Mouse (Mus musculus) lung, adult 2 months (tissue): Measurements from ENCODE around the gene Spib.
A peak's percentile ranks its signal among the peaks of the same experiment; 100 is the strongest.

Experiments
- CTCF ChIP-seq: fragments of 200-500 bp; IDR thresholded peaks from 2 replicates; pipeline ENCODE4 v1.5.1; 2011; ENCODE audit warnings: mild to moderate bottlenecking, low read length, control low read depth; ENCODE audit not compliant: insufficient read depth
- POLR2A ChIP-seq: fragments of 200-500 bp; IDR thresholded peaks from 2 replicates; pipeline ENCODE4 v1.6.1; 2011; ENCODE audit warnings: low read depth, mild to moderate bottlenecking, control low read depth, low read length, borderline replicate concordance; ENCODE audit errors: extremely low read depth

DNA sequence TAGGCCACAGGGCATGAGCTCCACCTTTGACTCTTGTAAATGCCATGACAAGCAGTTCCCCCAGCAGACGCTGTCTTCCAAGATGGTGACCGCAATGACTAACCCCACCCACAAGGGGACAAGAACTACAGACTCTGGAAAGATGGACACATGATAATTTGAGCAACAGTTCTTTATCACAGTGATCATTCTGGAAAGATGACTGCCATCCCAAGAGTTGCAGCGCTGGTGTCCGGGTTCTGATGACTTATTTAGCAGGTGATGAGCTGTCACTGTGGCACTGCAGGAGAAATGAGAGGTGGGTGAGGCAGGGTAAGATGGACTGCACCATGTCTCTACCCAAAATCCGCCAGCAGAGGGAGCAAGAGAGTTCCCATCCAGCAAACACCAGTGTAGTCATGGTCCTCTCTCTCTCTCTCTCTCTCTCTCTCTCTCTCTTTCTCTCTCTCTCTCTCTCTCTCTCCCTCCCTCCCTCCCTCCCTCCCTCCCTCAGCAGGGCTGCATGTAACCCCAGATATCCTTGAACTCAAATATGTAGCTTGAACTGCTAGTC, 30.2 kb downstream of the Spib start:
- no peak for TF ChIP-seq POLR2A
- TF ChIP-seq CTCF = peak; percentile 85
